In genomic region chr2:166703491-166703890, GRCm38 (mm10) we compare ENCODE assay signal across 1 mouse cellular context.
TF ChIP-seq lines count a peak whose summit lies in the region.

No protein-coding gene starts in this region.

TF ChIP-seq in MEL, 35 proteins besides CTCF, POLR2A, EP300 and RAD21 (continued from another document):
- peak; percentile 63 for TF ChIP-seq GATA1 (IDR thresholded peaks at IDR 0.05; ENCODE audit: low read depth, low read length)
